Mouse (Mus musculus): ENCODE measurements around the gene Depdc1b. TPM values are rescaled to one million over a fixed set of nuclear protein-coding genes. Genes with fewer than 3 reads are reported as not detected.

Depdc1b gene
- 8.8 TPM for total RNA-seq (2023)

GRCm38 (mm10) chr13:108315702-108316486, at the start of gene Depdc1b:
Depdc1b (plus strand) TSS chr13:108316332.

GRCm38 (mm10) chr13:108449116-108450097, 133.3 kb downstream of the Depdc1b start, which contains the start of gene Pde4d:
Pde4d (plus strand) TSS chr13:108449948.

Other genes with a start within 250 kb of the Depdc1b start
- gene Ndufaf2, start 157.7 kb upstream of the Depdc1b start, total RNA-seq (2023), result 3.3 TPM
- 20.0 TPM for gene Ercc8, start 157.6 kb upstream of the Depdc1b start, total RNA-seq (2023)
- 6.4 TPM for gene Elovl7, start 101.9 kb upstream of the Depdc1b start, total RNA-seq (2023)
- 90.0 TPM for gene Pde4d, start 133.6 kb downstream of the Depdc1b start, total RNA-seq (2023)

Measured in CD8-positive naive resting alpha-beta T cell, adult 57 days (primary cell).